Comparison of ENCODE assay signal across 30 mouse cellular contexts in genomic region chr2:35875572-35875971, GRCm38 (mm10).
DNase-seq lines count a peak whose midpoint lies in the region; ATAC-seq lines count a peak whose summit lies in the region.
"Had no signal": no experiment of that assay in that cellular context is flagged by ENCODE, and none has a peak within 500 bp of the region (broad histone marks: within the 10 kb centered on the region; RNA-seq: fewer than 3 reads in every experiment).

No protein-coding gene starts in this region.

- WGBS in heart, embryonic 13.5 days, result 27% methylated on average over 7 of the region's 7 CpGs

- no peak overlapping the region for H3K4me3 ChIP-seq in heart, embryonic 13.5 days
- H3K4me3 ChIP-seq: embryonic facial prominence, embryonic 10.5 days; embryonic facial prominence, embryonic 15.5 days; heart, embryonic 15.5 days; kidney, embryonic 15.5 days; limb, embryonic 12.5 days; liver, embryonic 15.5 days; midbrain, embryonic 12.5 days; myocyte; neural tube, embryonic 12.5 days; stomach, embryonic 15.5 days had no signal

- no peaks in the 10 kb centered on the region for H3K9me3 ChIP-seq in heart, embryonic 13.5 days
- H3K9me3 ChIP-seq: embryonic facial prominence, embryonic 10.5 days; embryonic facial prominence, embryonic 15.5 days; heart, embryonic 15.5 days; kidney, embryonic 15.5 days; limb, embryonic 12.5 days; liver, embryonic 15.5 days; megakaryocyte, embryonic 14.5 days; midbrain, embryonic 12.5 days; neural tube, embryonic 12.5 days; stomach, embryonic 15.5 days had no signal

- peak overlapping the region; percentile 19; the same call in 1 of the 2 replicates for H3K4me2 ChIP-seq in heart, embryonic 13.5 days
- H3K4me2 ChIP-seq: embryonic facial prominence, embryonic 15.5 days; heart, embryonic 15.5 days; kidney, embryonic 15.5 days; limb, embryonic 12.5 days; liver, embryonic 15.5 days; midbrain, embryonic 12.5 days; neural tube, embryonic 12.5 days; stomach, embryonic 15.5 days had no signal

- DNase-seq in heart, postnatal 25 days (ENCODE audit: low spot score), result no peak
- DNase-seq in layer of hippocampus, adult 9-11 months, result peak; percentile 15
- DNase-seq in layer of hippocampus, adult 8-10 months (ENCODE audit: low spot score in 2 of 2), result no peak
- peak; percentile 43 for DNase-seq in MN1 (ENCODE audit: low spot score)
- DNase-seq in brain, adult 2 months (ENCODE audit: low read depth, low spot score), result peak; percentile 58
- no peak for DNase-seq in T-cell, adult 2 months (ENCODE audit: low spot score)
- no peak for DNase-seq in cerebellum, adult 18-20 months
- DNase-seq: adrenal gland, adult 8-10 months; B cell, adult 2 months; cerebellum, adult 2 months; cerebellum, postnatal 14 days; gastrocnemius, postnatal 25 days; heart, adult 18-20 months; kidney, adult 18-20 months; kidney, postnatal 25 days; lung, postnatal 36 days; right cerebral cortex, adult 18-20 months had no signal

- H3K27ac ChIP-seq in heart, embryonic 13.5 days (replicated peaks), result peak overlapping the region; percentile 53
- H3K27ac ChIP-seq: embryonic facial prominence, embryonic 10.5 days; embryonic facial prominence, embryonic 15.5 days; heart, embryonic 15.5 days; kidney, embryonic 15.5 days; limb, embryonic 12.5 days; liver, embryonic 15.5 days; midbrain, embryonic 12.5 days; neural tube, embryonic 12.5 days; stomach, embryonic 15.5 days had no signal

- H3K27me3 ChIP-seq in heart, embryonic 13.5 days (replicated peaks), result peaks cover 30% of the 10 kb centered on the region
- H3K27me3 ChIP-seq: heart, embryonic 15.5 days; megakaryocyte, embryonic 14.5 days; neural tube, embryonic 12.5 days; stomach, embryonic 15.5 days had no signal

- H3K9ac ChIP-seq in heart, embryonic 13.5 days, result no peak overlapping the region
- H3K9ac ChIP-seq: embryonic facial prominence, embryonic 15.5 days; heart, embryonic 15.5 days; kidney, embryonic 15.5 days; limb, embryonic 12.5 days; liver, embryonic 15.5 days; midbrain, embryonic 12.5 days; neural tube, embryonic 12.5 days; stomach, embryonic 15.5 days had no signal

- ATAC-seq in heart, embryonic 13.5 days (ENCODE audit: extremely low read depth, insufficient number of reproducible peaks, low FRiP score, low TSS enrichment), result no peak
- ATAC-seq: hindbrain, embryonic 16.5 days had no signal

- peaks cover 28% of the 10 kb centered on the region for H3K4me1 ChIP-seq in heart, embryonic 13.5 days
- H3K4me1 ChIP-seq: liver, embryonic 15.5 days had no signal

- no peaks in the 10 kb centered on the region for H3K36me3 ChIP-seq in heart, embryonic 13.5 days
- H3K36me3 ChIP-seq: embryonic facial prominence, embryonic 10.5 days; embryonic facial prominence, embryonic 15.5 days; heart, embryonic 15.5 days; kidney, embryonic 15.5 days; limb, embryonic 12.5 days; liver, embryonic 15.5 days; midbrain, embryonic 12.5 days; neural tube, embryonic 12.5 days; stomach, embryonic 15.5 days had no signal

- intact Hi-C loops in heart, postnatal 25 days (cut with DNase I), result no loop called here

Comparison
In these comparisons a context has a peak if more than half of its experiments do, and no peak if none do; other contexts are left out.
1. DNase-seq: peak in layer of hippocampus, adult 9-11 months (single experiment), MN1 (single experiment) and brain, adult 2 months (single experiment); none in heart, postnatal 25 days (single experiment), layer of hippocampus, adult 8-10 months (0 of 2), T-cell, adult 2 months (single experiment) and cerebellum, adult 18-20 months (0 of 2).